ENCODE assay signal across 10 mouse cellular contexts in the genomic region with DNA sequence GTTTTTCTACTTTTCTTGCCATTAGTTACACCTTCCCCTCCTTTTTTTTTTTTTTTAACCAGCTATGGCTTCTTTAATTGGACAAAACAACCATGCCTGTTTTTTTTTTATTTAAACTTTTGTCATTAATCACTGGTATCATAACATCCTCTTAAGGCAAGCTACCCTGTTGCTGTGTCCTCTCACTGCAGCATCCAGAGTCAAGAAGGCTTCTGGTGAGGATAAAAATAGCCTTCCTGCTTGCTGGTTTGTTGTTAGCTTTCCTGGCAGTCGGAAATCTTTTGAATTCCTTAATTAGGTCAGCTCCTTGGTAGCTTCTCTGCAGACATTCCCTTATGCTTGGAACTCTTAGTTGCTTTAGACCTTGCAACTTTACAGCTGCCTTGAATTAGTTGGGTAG. TPM values are rescaled to one million over a fixed set of nuclear protein-coding genes. Genes with fewer than 3 reads are reported as not detected.
DNase-seq lines count a peak whose midpoint lies in the region; ATAC-seq and TF ChIP-seq lines count a peak whose summit lies in the region.
"Had no signal": no experiment of that assay in that cellular context is flagged by ENCODE, and none has a peak within 500 bp of the region (broad histone marks: within the 10 kb centered on the region; RNA-seq: fewer than 3 reads in every experiment).

No protein-coding gene starts in this region.

- ATAC-seq in embryonic facial prominence, embryonic 11.5 days (replicated peaks; ENCODE audit: insufficient number of reproducible peaks, low FRiP score, low TSS enrichment, low read depth): no peak
- ATAC-seq in lung, embryonic 14.5 days (ENCODE audit: insufficient read depth): no peak
- no peak for ATAC-seq in heart, embryonic 14.5 days (ENCODE audit: insufficient number of reproducible peaks, insufficient read depth, low FRiP score, low read depth)
- ATAC-seq: midbrain, embryonic 13.5 days had no signal

- no peak overlapping the region for H3K9ac ChIP-seq in embryonic facial prominence, embryonic 11.5 days (replicated peaks; ENCODE audit: low read length)
- no peak overlapping the region for H3K9ac ChIP-seq in lung, embryonic 14.5 days
- peak overlapping the region; percentile 44; the same call in 1 of the 2 replicates for H3K9ac ChIP-seq in heart, embryonic 14.5 days (ENCODE audit: low read length)
- H3K9ac ChIP-seq: hindbrain, embryonic 13.5 days; midbrain, embryonic 13.5 days had no signal

- no peaks in the 10 kb centered on the region for H3K36me3 ChIP-seq in embryonic facial prominence, embryonic 11.5 days (replicated peaks; ENCODE audit: control insufficient read depth, insufficient read depth, low read depth, low read length)
- H3K36me3 ChIP-seq in embryonic facial prominence, embryonic 10.5 days (replicated peaks): no peaks in the 10 kb centered on the region
- H3K36me3 ChIP-seq in lung, embryonic 14.5 days (ENCODE audit: insufficient read depth): no peaks in the 10 kb centered on the region
- H3K36me3 ChIP-seq in heart, embryonic 14.5 days (ENCODE audit: control insufficient read depth, insufficient read depth, low read length): no peaks in the 10 kb centered on the region
- H3K36me3 ChIP-seq: midbrain, embryonic 13.5 days had no signal

- H3K9me3 ChIP-seq in embryonic facial prominence, embryonic 11.5 days (replicated peaks; ENCODE audit: control insufficient read depth, low read length): no peaks in the 10 kb centered on the region
- no peaks in the 10 kb centered on the region for H3K9me3 ChIP-seq in embryonic facial prominence, embryonic 10.5 days
- no peaks in the 10 kb centered on the region for H3K9me3 ChIP-seq in lung, embryonic 14.5 days (ENCODE audit: low read depth, low read length)
- no peaks in the 10 kb centered on the region for H3K9me3 ChIP-seq in heart, embryonic 14.5 days (ENCODE audit: control insufficient read depth, low read length)
- H3K9me3 ChIP-seq: hindbrain, embryonic 13.5 days; midbrain, embryonic 13.5 days had no signal

- no peak overlapping the region for H3K4me3 ChIP-seq in embryonic facial prominence, embryonic 11.5 days (ENCODE audit: low read depth, low read length)
- no peak overlapping the region for H3K4me3 ChIP-seq in embryonic facial prominence, embryonic 10.5 days
- H3K4me3 ChIP-seq in lung, embryonic 14.5 days (ENCODE audit: low read depth, low read length): no peak overlapping the region
- no peak overlapping the region; a peak in 1 of 4 replicates for H3K4me3 ChIP-seq in heart, embryonic 14.5 days (ENCODE audit: control insufficient read depth in 1 of 2, insufficient read depth in 1 of 2, low read depth in 1 of 2, low read length in 2 of 2)
- H3K4me3 ChIP-seq: hindbrain, embryonic 13.5 days; midbrain, embryonic 13.5 days had no signal

- no peak for TF ChIP-seq CTCF in lung, embryonic 14.5 days (IDR thresholded peaks at IDR 0.05; ENCODE audit: low read depth)

- peak; percentile 4 for DNase-seq in embryonic facial prominence, embryonic 11.5 days (ENCODE audit: low spot score)
- DNase-seq in embryonic facial prominence, embryonic 10.5 days (ENCODE audit: low spot score): no peak
- peak; percentile 33 for DNase-seq in lung, embryonic 14.5 days
- no peak for DNase-seq in lung, postnatal 14 days
- DNase-seq in lung, postnatal 36 days: peak; percentile 54
- DNase-seq in testis, postnatal 14 days (ENCODE audit: low spot score): no peak
- DNase-seq in adrenal gland, postnatal 25 days: no peak

- no peaks in the 10 kb centered on the region for H3K4me1 ChIP-seq in embryonic facial prominence, embryonic 11.5 days (ENCODE audit: control insufficient read depth, insufficient read depth, low read length)
- H3K4me1 ChIP-seq in embryonic facial prominence, embryonic 10.5 days: peaks cover 3% of the 10 kb centered on the region; the same call in 1 of the 2 replicates
- no peaks in the 10 kb centered on the region for H3K4me1 ChIP-seq in lung, embryonic 14.5 days (ENCODE audit: insufficient read depth)
- peaks cover 10 to 66% of the 10 kb centered on the region in 2 experiments for H3K4me1 ChIP-seq in heart, embryonic 14.5 days (ENCODE audit: control insufficient read depth in 2 of 2, insufficient read depth in 2 of 2, low read length in 2 of 2)
- H3K4me1 ChIP-seq: midbrain, embryonic 13.5 days had no signal

- H3K4me2 ChIP-seq in embryonic facial prominence, embryonic 11.5 days (ENCODE audit: low read depth, low read length): no peak overlapping the region
- H3K4me2 ChIP-seq in lung, embryonic 14.5 days: no peak overlapping the region
- peak overlapping the region; percentile 56 for H3K4me2 ChIP-seq in heart, embryonic 14.5 days (ENCODE audit: low read length)
- H3K4me2 ChIP-seq: hindbrain, embryonic 13.5 days; midbrain, embryonic 13.5 days had no signal

- no peak overlapping the region for H3K27ac ChIP-seq in embryonic facial prominence, embryonic 11.5 days (replicated peaks; ENCODE audit: low read depth, low read length)
- H3K27ac ChIP-seq in embryonic facial prominence, embryonic 10.5 days (replicated peaks): no peak overlapping the region
- H3K27ac ChIP-seq in lung, embryonic 14.5 days (ENCODE audit: low read depth): peak overlapping the region; percentile 58; the same call in 1 of the 2 replicates
- peak overlapping the region; percentile 89 to 91 for H3K27ac ChIP-seq in heart, embryonic 14.5 days (replicated peaks in 1 of 2; ENCODE audit: control insufficient read depth in 1 of 2, insufficient read depth in 1 of 2, low read depth in 2 of 2, low read length in 2 of 2)
- H3K27ac ChIP-seq: hindbrain, embryonic 13.5 days; midbrain, embryonic 13.5 days had no signal

- no peaks in the 10 kb centered on the region for H3K27me3 ChIP-seq in embryonic facial prominence, embryonic 11.5 days (ENCODE audit: control insufficient read depth, insufficient read depth, low read length)
- H3K27me3 ChIP-seq in embryonic facial prominence, embryonic 10.5 days (replicated peaks; ENCODE audit: low read depth, poor library complexity, severe bottlenecking): no peaks in the 10 kb centered on the region
- no peaks in the 10 kb centered on the region for H3K27me3 ChIP-seq in lung, embryonic 14.5 days (ENCODE audit: insufficient read depth, low read length)
- no peaks in the 10 kb centered on the region for H3K27me3 ChIP-seq in heart, embryonic 14.5 days (ENCODE audit: control insufficient read depth, insufficient read depth, low read length)
- H3K27me3 ChIP-seq: hindbrain, embryonic 13.5 days; midbrain, embryonic 13.5 days had no signal

- 8% methylated on average over 1 of the region's 1 CpGs for WGBS in embryonic facial prominence, embryonic 11.5 days
- 18% methylated on average over 1 of the region's 1 CpGs for WGBS in embryonic facial prominence, embryonic 10.5 days
- 18% methylated on average over 1 of the region's 1 CpGs for WGBS in lung, embryonic 14.5 days
- WGBS in heart, embryonic 14.5 days: 0% methylated on average over 1 of the region's 1 CpGs

RNA-seq across cellular contexts. Expression of gene Cpeb4, which starts 28.7 kb away (rescaled TPM):
- polyA plus RNA-seq in embryonic facial prominence, embryonic 11.5 days (2014; fragmentation: Nextera tagmentation; extraction: Ambion mirVana): 5.8 and 7.1 TPM in 2 replicates
- polyA plus RNA-seq in embryonic facial prominence, embryonic 10.5 days (2016; fragmentation: Nextera tagmentation; extraction: Ambion mirVana): 2.7 and 3.2 TPM in 2 replicates
- polyA plus RNA-seq in lung, embryonic 14.5 days (2014; fragmentation: Nextera tagmentation; extraction: Ambion mirVana): 4.2 and 5.1 TPM in 2 replicates
- 14.8 and 15.4 TPM in 2 replicates for polyA plus RNA-seq in heart, embryonic 14.5 days (2014; fragmentation: Nextera tagmentation; extraction: Ambion mirVana)
- total RNA-seq in adrenal gland, postnatal 25 days (2021): 77.0 and 92.2 TPM in 2 replicates

Comparison
In these comparisons a context has a peak if more than half of its experiments do, and no peak if none do; other contexts are left out.
1. DNase-seq: peak in embryonic facial prominence, embryonic 11.5 days (single experiment), lung, embryonic 14.5 days (single experiment) and lung, postnatal 36 days (single experiment); none in embryonic facial prominence, embryonic 10.5 days (single experiment), lung, postnatal 14 days (single experiment), testis, postnatal 14 days (single experiment) and adrenal gland, postnatal 25 days (single experiment).
2. H3K27ac ChIP-seq: peak in lung, embryonic 14.5 days (single experiment) and heart, embryonic 14.5 days (2 of 2); none in embryonic facial prominence, embryonic 11.5 days (single experiment) and embryonic facial prominence, embryonic 10.5 days (single experiment).